Mouse (Mus musculus) kidney, embryonic 15.5 days (tissue): ENCODE results near the gene Rnf26. TPM values are rescaled to one million over a fixed set of nuclear protein-coding genes. Genes with fewer than 3 reads are reported as not detected.
A peak's percentile ranks its signal among the peaks of the same experiment; 100 is the strongest.

Experiments
- ATAC-seq: fragments of 200-750 bp; cut with Nextera tagmentation; replicated peaks from 2 replicates; pipeline ENCODE4 v1.8.0; 2017; ENCODE audit warnings: moderate TSS enrichment; ENCODE audit not compliant: low FRiP score
- H3K27ac ChIP-seq: fragments of 300-500 bp; sonication (generic); 2 replicates; pipeline ENCODE4 v1.5.1; 2015; ENCODE audit warnings: mild to moderate bottlenecking, inconsistent platforms
- H3K27me3 ChIP-seq: fragments of 300-500 bp; sonication (generic); 2 replicates; pipeline ENCODE4 v1.6.1; 2015; ENCODE audit warnings: inconsistent platforms
- H3K36me3 ChIP-seq: fragments of 300-500 bp; sonication (generic); 2 replicates; pipeline ENCODE4 v1.6.1; 2015; ENCODE audit warnings: inconsistent platforms
- H3K4me1 ChIP-seq: fragments of 300-500 bp; sonication (generic); 2 replicates; pipeline ENCODE4 v1.6.1; 2015; ENCODE audit warnings: inconsistent platforms
- H3K4me2 ChIP-seq: fragments of 300-500 bp; sonication (generic); 2 replicates; pipeline ENCODE4 v1.6.1; 2015; ENCODE audit warnings: moderate library complexity, mild to moderate bottlenecking, inconsistent platforms
- H3K4me3 ChIP-seq: fragments of 300-500 bp; sonication (generic); replicated peaks from 2 replicates; pipeline ENCODE4 v1.5.1; 2015; ENCODE audit warnings: mild to moderate bottlenecking, inconsistent platforms
- H3K9ac ChIP-seq: fragments of 300-500 bp; sonication (generic); 2 replicates; pipeline ENCODE4 v1.6.1; 2015; ENCODE audit warnings: mild to moderate bottlenecking, inconsistent platforms
- H3K9me3 ChIP-seq: fragments of 300-500 bp; sonication (generic); replicated peaks from 2 replicates; pipeline ENCODE4 v1.6.1; 2016; ENCODE audit warnings: inconsistent platforms
- WGBS: fragments of 180-500 bp; shearing (Covaris S2); methylation state at CpG from one replicate; pipeline ENCODE4 v1.1.7; 2015; ENCODE audit warnings: mixed read lengths; 5-methylcytosine and 5-hydroxymethylcytosine counted together
- polyA plus RNA-seq: library from polyadenylated mRNA; unstranded; fragments of >200 nt; fragmentation: Nextera tagmentation; extraction: Ambion mirVana; gene quantifications from 2 replicates; pipeline ENCODE4 v1.2.1, GENCODE M21; 2015

Rnf26 gene
- polyA plus RNA-seq, 1 experiment from 2014 or later: 78.3 TPM

GRCm38 (mm10) chr9:44085276-44085675 lies 28.0 kb downstream of the Rnf26 start:
- Histone ChIP-seq H3K4me1 (peaks cover 88% of the 10 kb centered on the region), H3K4me2 (peak overlapping the region; percentile 99), H3K36me3 (no peaks in the 10 kb centered on the region), H3K9ac (peak overlapping the region; percentile 73), H3K27me3 (peaks cover 20% of the 10 kb centered on the region), H3K27ac (no peak overlapping the region; the same call in 1 of the 2 replicates), H3K4me3 (peak overlapping the region; percentile 65), H3K9me3 (no peaks in the 10 kb centered on the region)
- 3% methylated on average over 10 of the region's 10 CpGs for WGBS
- ATAC-seq: peak; percentile 3; the same call in 1 of the 2 replicates

- Histone ChIP-seq H3K4me1 (peaks cover 88% of the 10 kb centered on the region), H3K36me3 (no peaks in the 10 kb centered on the region), H3K9me3 (no peaks in the 10 kb centered on the region), H3K27ac (peak overlapping the region; percentile 71), H3K4me2 (peak overlapping the region; percentile 99), H3K27me3 (peaks cover 20% of the 10 kb centered on the region), H3K4me3 (peak overlapping the region; percentile 65), H3K9ac (peak overlapping the region; percentile 73)
- ATAC-seq: peak; percentile 61
- WGBS: under 1% methylated on average over 55 of the region's 62 CpGs
These were observed 28.6 kb downstream of the Rnf26 start for GRCm38 (mm10) chr9:44084659-44085229.

GRCm38 (mm10) chr9:44084236-44084635 lies 29.1 kb downstream of the Rnf26 start:
- no peaks in the 10 kb centered on the region for H3K9me3 ChIP-seq
- peak overlapping the region; percentile 99 for H3K4me2 ChIP-seq
- H3K36me3 ChIP-seq: no peaks in the 10 kb centered on the region
- H3K4me3 ChIP-seq: peak overlapping the region; percentile 65
- H3K4me1 ChIP-seq: peaks cover 88% of the 10 kb centered on the region
- peak overlapping the region; percentile 73 for H3K9ac ChIP-seq
- ATAC-seq: no peak
- peaks cover 20% of the 10 kb centered on the region for H3K27me3 ChIP-seq
- 0% methylated on average over 14 of the region's 14 CpGs for WGBS
- peak overlapping the region; percentile 71 for H3K27ac ChIP-seq

- peak overlapping the region; percentile 73 for H3K9ac ChIP-seq
- H3K27ac ChIP-seq: peak overlapping the region; percentile 71
- 0 out of 2 replicates have a peak, but pooled peaks have one; percentile 12 for ATAC-seq
- peaks cover 88% of the 10 kb centered on the region for H3K4me1 ChIP-seq
- peak overlapping the region; percentile 99 for H3K4me2 ChIP-seq
- no peaks in the 10 kb centered on the region for H3K9me3 ChIP-seq
- H3K36me3 ChIP-seq: no peaks in the 10 kb centered on the region
- peaks cover 20% of the 10 kb centered on the region for H3K27me3 ChIP-seq
- H3K4me3 ChIP-seq: peak overlapping the region; percentile 65
- WGBS: 9% methylated on average over 23 of the region's 23 CpGs
These were observed 29.8 kb downstream of the Rnf26 start for GRCm38 (mm10) chr9:44083392-44084121.

- no peak overlapping the region for H3K4me2 ChIP-seq
- H3K4me1 ChIP-seq: peaks cover 88% of the 10 kb centered on the region
- H3K9ac ChIP-seq: no peak overlapping the region
- H3K27me3 ChIP-seq: peaks cover 20% of the 10 kb centered on the region
- no peak for ATAC-seq
- no peak overlapping the region for H3K4me3 ChIP-seq
- no peaks in the 10 kb centered on the region for H3K36me3 ChIP-seq
- H3K9me3 ChIP-seq: no peaks in the 10 kb centered on the region
- 95% methylated on average over 5 of the region's 5 CpGs for WGBS
- H3K27ac ChIP-seq: no peak overlapping the region
These were observed 31.1 kb downstream of the Rnf26 start for GRCm38 (mm10) chr9:44082266-44082665.

GRCm38 (mm10) chr9:44081581-44081980 lies 31.7 kb downstream of the Rnf26 start:
- no peak overlapping the region for H3K9ac ChIP-seq
- no peak overlapping the region for H3K4me2 ChIP-seq
- peaks cover 20% of the 10 kb centered on the region for H3K27me3 ChIP-seq
- peaks cover 88% of the 10 kb centered on the region for H3K4me1 ChIP-seq
- H3K36me3 ChIP-seq: no peaks in the 10 kb centered on the region
- WGBS: 61% methylated on average over 5 of the region's 5 CpGs
- H3K27ac ChIP-seq: no peak overlapping the region
- ATAC-seq: no peak
- H3K9me3 ChIP-seq: no peaks in the 10 kb centered on the region
- H3K4me3 ChIP-seq: no peak overlapping the region

- H3K9ac ChIP-seq: no peak overlapping the region
- peaks cover 15% of the 10 kb centered on the region for H3K27me3 ChIP-seq
- H3K9me3 ChIP-seq: no peaks in the 10 kb centered on the region
- peaks cover 88% of the 10 kb centered on the region for H3K4me1 ChIP-seq
- ATAC-seq: no peak
- no peaks in the 10 kb centered on the region for H3K36me3 ChIP-seq
- WGBS: 63% methylated on average over 5 of the region's 5 CpGs
- H3K27ac ChIP-seq: peak overlapping the region; percentile 84
- no peak overlapping the region for H3K4me3 ChIP-seq
- H3K4me2 ChIP-seq: no peak overlapping the region
These were observed 32.4 kb downstream of the Rnf26 start for GRCm38 (mm10) chr9:44080953-44081352.

GRCm38 (mm10) chr9:44079997-44080780 lies 33.1 kb downstream of the Rnf26 start:
- no peak overlapping the region for H3K9ac ChIP-seq
- no peak overlapping the region for H3K4me2 ChIP-seq
- no peak overlapping the region for H3K4me3 ChIP-seq
- ATAC-seq: no peak; the same call in 1 of the 2 replicates
- 50% methylated on average over 10 of the region's 10 CpGs for WGBS
- H3K4me1 ChIP-seq: peaks cover 88% of the 10 kb centered on the region
- no peaks in the 10 kb centered on the region for H3K9me3 ChIP-seq
- no peaks in the 10 kb centered on the region for H3K36me3 ChIP-seq
- H3K27me3 ChIP-seq: peaks cover 11% of the 10 kb centered on the region; the same call in 1 of the 2 replicates
- H3K27ac ChIP-seq: peak overlapping the region; percentile 87

- Histone ChIP-seq H3K4me3 (no peak overlapping the region), H3K4me2 (peak overlapping the region; percentile 9; the same call in 1 of the 2 replicates), H3K9me3 (no peaks in the 10 kb centered on the region), H3K36me3 (no peaks in the 10 kb centered on the region), H3K4me1 (peaks cover 81% of the 10 kb centered on the region), H3K27ac (peak overlapping the region; percentile 87), H3K9ac (no peak overlapping the region), H3K27me3 (peaks cover 11% of the 10 kb centered on the region; the same call in 1 of the 2 replicates)
- 28% methylated on average over 15 of the region's 16 CpGs for WGBS
- ATAC-seq: peak; percentile 59
These were observed 34.2 kb downstream of the Rnf26 start for GRCm38 (mm10) chr9:44078955-44079756.

- H3K4me2 ChIP-seq: no peak overlapping the region
These were observed 35.0 kb downstream of the Rnf26 start for GRCm38 (mm10) chr9:44078136-44078797.

More at GRCm38 (mm10) chr9:44078136-44078797, 35.0 kb downstream of the Rnf26 start:
- no peak for ATAC-seq
- peak overlapping the region; percentile 87 for H3K27ac ChIP-seq
- H3K36me3 ChIP-seq: no peaks in the 10 kb centered on the region
- H3K4me1 ChIP-seq: peaks cover 72% of the 10 kb centered on the region
- H3K27me3 ChIP-seq: peaks cover 8% of the 10 kb centered on the region; the same call in 1 of the 2 replicates
- 72% methylated on average over 10 of the region's 10 CpGs for WGBS
- H3K9ac ChIP-seq: no peak overlapping the region
- no peaks in the 10 kb centered on the region for H3K9me3 ChIP-seq
- H3K4me3 ChIP-seq: no peak overlapping the region
